Mouse (Mus musculus) central nervous system, embryonic 18 days (tissue): ENCODE data around the gene Fam227a. TPM values are rescaled to one million over a fixed set of nuclear protein-coding genes. Genes with fewer than 3 reads are reported as not detected.

Experiments
- polyA plus RNA-seq: library from polyadenylated mRNA; depleted of rRNA; stranded (reverse); fragments of >200 nt; gene quantifications from 2 replicates; pipeline ENCODE4 v1.2.3, GENCODE M21; 2012; rRNA removed

The Fam227a gene
- polyA plus RNA-seq: 28.3 and 30.0 TPM in 2 replicates

GRCm38 (mm10) chr15:79658531-79659375 lies at the start of gene Fam227a, which contains the start of gene Cby1:
Gene Fam227a (minus strand): TSS chr15:79658956.
Gene Cby1 (plus strand): TSS chr15:79659199.

GRCm38 (mm10) chr15:79690426-79691022 lies 31.8 kb upstream of the Fam227a start, which contains the start of gene Gtpbp1:
Gene Gtpbp1 (plus strand): TSS chr15:79690845.

GRCm38 (mm10) chr15:79687646-79688267 lies 29.0 kb upstream of the Fam227a start, which contains the start of gene Josd1:
Gene Josd1 (minus strand): TSS chr15:79687919.

GRCm38 (mm10) chr15:79670249-79670971 lies 11.7 kb upstream of the Fam227a start, which contains the start of gene Tomm22:
Gene Tomm22 (plus strand): TSS chr15:79670861.

GRCm38 (mm10) chr15:79604990-79605665 lies 53.6 kb downstream of the Fam227a start, which contains the start of gene Dmc1:
Gene Dmc1 (minus strand): TSS chr15:79605109.

Other genes starting within 250 kb of the Fam227a start
- 296 and 357 TPM in 2 replicates for gene Csnk1e, start 203.4 kb downstream of the Fam227a start, polyA plus RNA-seq
- gene Kcnj4, start 153.7 kb downstream of the Fam227a start, polyA plus RNA-seq: 4.9 and 7.1 TPM in 2 replicates
- 4.6 and 9.2 TPM in 2 replicates for gene Kdelr3, start 142.5 kb downstream of the Fam227a start, polyA plus RNA-seq
- 696 and 697 TPM in 2 replicates for gene Ddx17, start 112.2 kb downstream of the Fam227a start, polyA plus RNA-seq
- gene Dmc1, start 53.8 kb downstream of the Fam227a start, polyA plus RNA-seq: 4.5 and 4.9 TPM in 2 replicates
- gene Cby1, start 243 bp upstream of the Fam227a start, polyA plus RNA-seq: 39.3 and 40.3 TPM in 2 replicates
- gene Tomm22, start 11.9 kb upstream of the Fam227a start, polyA plus RNA-seq: 118 and 129 TPM in 2 replicates
- gene Josd1, start 29.0 kb upstream of the Fam227a start, polyA plus RNA-seq: 39.8 and 41.7 TPM in 2 replicates
- 33.6 and 39.4 TPM in 2 replicates for gene Gtpbp1, start 31.9 kb upstream of the Fam227a start, polyA plus RNA-seq
- 31.2 and 33.9 TPM in 2 replicates for gene Sun2, start 83.6 kb upstream of the Fam227a start, polyA plus RNA-seq
- 73.9 and 74.6 TPM in 2 replicates for gene Dnal4, start 118.9 kb upstream of the Fam227a start, polyA plus RNA-seq
- 51.4 and 51.5 TPM in 2 replicates for gene Nptxr, start 145.8 kb upstream of the Fam227a start, polyA plus RNA-seq
- 1.4 and 1.7 TPM in 2 replicates for gene Npcd, start 175.3 kb upstream of the Fam227a start, polyA plus RNA-seq
- gene Cbx6, start 175.7 kb upstream of the Fam227a start, polyA plus RNA-seq: 83.6 and 87.3 TPM in 2 replicates
- gene Apobec3, start 232.7 kb upstream of the Fam227a start, polyA plus RNA-seq: 5.1 and 5.2 TPM in 2 replicates